In genomic region chr12:25197757-25198156, GRCm38 (mm10) we compare ENCODE assay signal across 14 mouse cellular contexts.
DNase-seq lines count a peak whose midpoint lies in the region; ATAC-seq and TF ChIP-seq lines count a peak whose summit lies in the region.
"Had no signal": no experiment of that assay in that cellular context is flagged by ENCODE, and none has a peak within 500 bp of the region (broad histone marks: within the 10 kb centered on the region; RNA-seq: fewer than 3 reads in every experiment).

No protein-coding gene starts in this region.

- WGBS in kidney, postnatal 0 days: 6% methylated on average over 3 of the region's 4 CpGs
- 19% methylated on average over 4 of the region's 4 CpGs for WGBS in limb, embryonic 14.5 days

- H3K9me3 ChIP-seq in kidney, postnatal 0 days (replicated peaks; ENCODE audit: low read length): no peaks in the 10 kb centered on the region
- H3K9me3 ChIP-seq in ES-E14 (ENCODE audit: control insufficient read depth, insufficient read depth, low read depth, low read length): no peaks in the 10 kb centered on the region
- no peaks in the 10 kb centered on the region for H3K9me3 ChIP-seq in limb, embryonic 14.5 days (ENCODE audit: control insufficient read depth, low read length)
- H3K9me3 ChIP-seq: hindbrain, embryonic 15.5 days had no signal

- ATAC-seq in kidney, postnatal 0 days (replicated peaks; ENCODE audit: low FRiP score, low read depth): no peak; the same call in 1 of the 2 replicates
- no peak for ATAC-seq in limb, embryonic 14.5 days (ENCODE audit: low FRiP score, low read depth)
- ATAC-seq: CD4-positive, CD25-positive, alpha-beta regulatory T cell, adult 4 months had no signal

- H3K9ac ChIP-seq in kidney, postnatal 0 days (ENCODE audit: low read depth, low read length): no peak overlapping the region
- H3K9ac ChIP-seq in ES-E14 (ENCODE audit: insufficient read depth, low read depth, low read length, poor library complexity, severe bottlenecking): no peak overlapping the region
- H3K9ac ChIP-seq in limb, embryonic 14.5 days (ENCODE audit: low read depth, low read length, severe bottlenecking): no peak overlapping the region
- H3K9ac ChIP-seq: heart, embryonic 12.5 days; hindbrain, embryonic 15.5 days had no signal

- TF ChIP-seq CTCF in kidney, postnatal 0 days (IDR thresholded peaks at IDR 0.05; ENCODE audit: low read depth): no peak

- no peak overlapping the region for H3K4me2 ChIP-seq in kidney, postnatal 0 days (ENCODE audit: low read length)
- no peak overlapping the region for H3K4me2 ChIP-seq in limb, embryonic 14.5 days (replicated peaks; ENCODE audit: low read depth, low read length, severe bottlenecking)
- H3K4me2 ChIP-seq: heart, embryonic 12.5 days; hindbrain, embryonic 15.5 days; midbrain, embryonic 11.5 days had no signal

- peaks cover 6% of the 10 kb centered on the region; the same call in 1 of the 2 replicates for H3K4me1 ChIP-seq in kidney, postnatal 0 days (replicated peaks; ENCODE audit: insufficient read depth, low read length)
- H3K4me1 ChIP-seq in ES-E14 (ENCODE audit: control insufficient read depth in 2 of 2, insufficient read depth in 2 of 2, low read length in 2 of 2, poor library complexity in 1 of 2): no peaks in the 10 kb centered on the region
- H3K4me1 ChIP-seq in limb, embryonic 14.5 days (ENCODE audit: control insufficient read depth, insufficient read depth, low read length): peaks cover 3% of the 10 kb centered on the region; the same call in 1 of the 2 replicates
- H3K4me1 ChIP-seq: hindbrain, embryonic 15.5 days had no signal

- no peak overlapping the region for H3K27ac ChIP-seq in kidney, postnatal 0 days
- no peak overlapping the region for H3K27ac ChIP-seq in ES-E14 (ENCODE audit: insufficient read depth, low read depth, low read length, poor library complexity, severe bottlenecking)
- no peak overlapping the region for H3K27ac ChIP-seq in limb, embryonic 14.5 days (replicated peaks; ENCODE audit: low read depth, low read length)
- H3K27ac ChIP-seq: hindbrain, embryonic 15.5 days had no signal

- no peaks in the 10 kb centered on the region for H3K27me3 ChIP-seq in kidney, postnatal 0 days (ENCODE audit: insufficient read depth, low read length)
- H3K27me3 ChIP-seq in limb, embryonic 14.5 days (ENCODE audit: control insufficient read depth, insufficient read depth, low read length): no peaks in the 10 kb centered on the region
- H3K27me3 ChIP-seq: heart, embryonic 12.5 days; hindbrain, embryonic 15.5 days had no signal

- H3K36me3 ChIP-seq in kidney, postnatal 0 days (ENCODE audit: insufficient read depth, low read length): no peaks in the 10 kb centered on the region
- H3K36me3 ChIP-seq in ES-E14 (ENCODE audit: control insufficient read depth, insufficient read depth, low read length, poor library complexity, severe bottlenecking): no peaks in the 10 kb centered on the region
- H3K36me3 ChIP-seq in limb, embryonic 14.5 days (ENCODE audit: control insufficient read depth, insufficient read depth, low read length): no peaks in the 10 kb centered on the region
- H3K36me3 ChIP-seq: heart, embryonic 12.5 days; hindbrain, embryonic 15.5 days had no signal

- H3K4me3 ChIP-seq in kidney, postnatal 0 days (replicated peaks; ENCODE audit: low read depth, low read length): no peak overlapping the region
- no peak overlapping the region for H3K4me3 ChIP-seq in ES-E14 (ENCODE audit: insufficient read depth in 1 of 2, low read depth in 1 of 2, low read length in 2 of 2, poor library complexity in 1 of 2, severe bottlenecking in 1 of 2)
- H3K4me3 ChIP-seq in limb, embryonic 14.5 days (replicated peaks; ENCODE audit: low read length): no peak overlapping the region
- H3K4me3 ChIP-seq: heart, embryonic 12.5 days; hindbrain, embryonic 15.5 days had no signal

- in situ Hi-C loops in ES-E14 (cut with MboI; ENCODE audit: low sequenced_read_pairs in 2 of 2, unreplicated experiment in 2 of 2): loop anchor here in 1 of 2 experiments (10.0 kb wide), 1 partner anchor 57 kb away; no protein-coding TSS in a partner anchor

- TF ChIP-seq POLR2A in limb, embryonic 14.5 days (IDR thresholded peaks at IDR 0.05; ENCODE audit: borderline replicate concordance, extremely low read depth, insufficient read depth, insufficient read length): no peak

- peak; percentile 79 for DNase-seq in kidney, postnatal 0 days (ENCODE audit: low spot score)
- DNase-seq in kidney, adult 9 months: no peak
- no peak for DNase-seq in ES-E14 (ENCODE audit: low read depth, low spot score)
- DNase-seq in embryo, embryonic 10.5 days (ENCODE audit: low spot score): peak; percentile 36
- DNase-seq in limb, embryonic 14.5 days (ENCODE audit: low spot score): peak; percentile 13
- DNase-seq in thymus, postnatal 14 days: no peak
- DNase-seq in gastrocnemius, adult 18-20 months (ENCODE audit: low spot score): no peak
- DNase-seq: adrenal gland, postnatal 10 days; liver; right cerebral cortex, adult 18-20 months had no signal

TF ChIP-seq in ES-E14, 5 proteins besides CTCF, POLR2A, EP300 and RAD21:
- TF ChIP-seq MAFK (IDR thresholded peaks at IDR 0.05; ENCODE audit: insufficient read depth, low read depth, low read length) (peak; percentile 87), HCFC1 (IDR thresholded peaks at IDR 0.05; ENCODE audit: borderline replicate concordance, insufficient read depth, low read length) (no peak)
TF ChIP-seq in ES-E14: peak in this region for 1.

Comparison
In these comparisons a context has a peak if more than half of its experiments do, and no peak if none do; other contexts are left out.
1. DNase-seq: peak in kidney, postnatal 0 days (single experiment), embryo, embryonic 10.5 days (single experiment) and limb, embryonic 14.5 days (single experiment); none in kidney, adult 9 months (single experiment), ES-E14 (single experiment), thymus, postnatal 14 days (single experiment) and gastrocnemius, adult 18-20 months (single experiment).